Mouse (Mus musculus) right cerebral cortex, postnatal 4 days (tissue): Measurements from ENCODE around the gene Paqr4.
A peak's percentile ranks its signal among the peaks of the same experiment; 100 is the strongest.

ENCODE experiments used
- DNase-seq: peaks from one replicate; pipeline ENCODE4 v3.0.0-alpha.2; 2022

Paqr4 gene

DNA sequence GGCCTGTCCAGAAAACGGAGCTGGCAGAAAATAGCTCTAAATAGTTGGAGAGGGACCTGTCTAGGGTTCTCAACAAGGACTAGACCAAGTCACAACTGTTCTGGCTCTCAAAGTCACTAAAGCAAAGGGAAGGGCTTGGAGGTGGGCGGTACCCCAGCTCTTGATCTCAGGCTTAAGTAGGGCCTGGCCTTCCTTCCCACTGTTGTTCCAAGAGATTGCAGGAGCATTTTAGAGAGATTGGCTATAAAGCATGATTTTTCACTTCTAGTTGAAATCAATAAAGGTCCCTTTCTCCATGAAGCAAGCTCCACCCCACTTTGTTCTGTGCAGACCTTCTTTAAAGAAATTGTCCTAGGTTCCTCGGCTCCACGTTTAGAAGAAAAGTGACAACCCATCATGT, 15.2 kb downstream of the Paqr4 start:
- no peak for DNase-seq

DNA sequence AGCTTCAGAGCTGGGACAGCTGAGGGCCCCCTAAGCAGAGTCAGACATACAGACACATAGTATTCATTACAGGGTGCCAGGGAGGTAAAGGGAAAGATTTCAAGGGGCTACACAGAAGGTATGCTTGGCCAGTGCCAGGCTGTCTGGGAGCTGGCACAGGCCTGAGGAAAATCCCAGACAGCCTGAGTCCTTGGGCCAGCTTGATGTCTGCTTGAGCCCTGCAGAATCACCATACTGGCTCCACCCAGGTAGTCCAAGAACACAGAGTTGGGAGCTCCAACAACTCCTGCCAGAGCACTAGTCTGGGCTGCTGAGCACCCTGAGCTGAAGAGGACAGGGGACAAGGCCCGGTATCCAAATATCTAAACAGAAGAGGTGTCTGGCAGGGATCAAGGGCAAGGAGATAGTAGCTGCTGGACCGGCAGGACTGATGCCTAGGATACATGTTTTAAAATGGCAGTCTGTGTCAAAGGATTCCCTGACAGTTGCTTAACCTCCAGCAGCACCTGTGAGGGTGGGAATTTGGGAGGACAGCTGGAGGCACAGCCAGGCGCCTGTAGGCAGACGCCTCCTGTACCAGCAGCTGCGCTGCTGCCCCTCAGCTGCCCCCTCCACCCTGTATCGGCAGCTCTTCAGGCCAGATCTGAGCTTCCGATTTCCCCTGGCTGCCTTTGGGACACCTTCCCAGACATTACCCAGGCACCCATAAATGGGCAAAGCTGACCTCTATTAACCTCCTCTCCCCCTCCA, 18.1 kb downstream of the Paqr4 start, which contains the start of gene 1520401A03Rik:
TSS of gene 1520401A03Rik (minus strand) at position 408 of the 750 bp plus-strand sequence.
- DNase-seq, result no peak

DNA sequence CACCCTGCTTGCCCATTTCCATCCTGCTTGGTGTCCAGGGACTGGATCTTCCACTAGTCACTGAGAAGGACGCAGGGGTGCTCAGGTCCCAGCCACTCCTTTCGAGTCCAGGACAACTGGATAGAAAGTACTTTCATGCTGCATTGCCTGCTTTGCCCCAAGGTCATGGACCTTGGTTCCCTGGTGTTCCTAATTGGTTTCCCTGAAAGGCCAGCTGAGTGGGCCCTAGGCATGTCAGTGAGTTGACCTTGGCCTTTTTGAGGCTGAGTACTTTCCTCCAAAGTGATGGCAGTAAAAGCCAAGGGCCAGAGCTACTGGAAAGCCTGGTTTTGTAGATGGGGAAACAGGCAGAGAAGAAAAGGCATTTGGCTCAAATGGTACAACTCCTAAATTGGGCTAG, 18.8 kb downstream of the Paqr4 start:
- no peak for DNase-seq

DNA sequence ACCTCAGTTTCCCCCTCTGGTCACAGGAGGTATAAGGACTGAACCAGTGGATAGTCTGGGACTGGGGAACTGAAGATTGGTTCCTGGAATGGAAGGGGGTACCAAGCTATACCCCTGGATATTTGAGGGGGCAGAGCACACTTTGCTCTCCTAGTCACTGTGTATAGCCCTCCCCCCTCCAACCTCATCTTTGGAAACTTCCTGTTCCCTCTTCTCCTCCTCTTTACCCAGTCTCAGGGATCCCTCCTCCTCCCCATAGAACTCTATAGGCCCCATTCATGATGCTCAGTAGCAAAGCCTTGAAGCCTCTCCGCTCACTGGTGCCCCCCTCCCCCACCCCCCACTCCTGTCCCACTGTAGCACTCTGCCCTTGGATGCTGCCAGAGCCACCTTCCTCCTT, 21.2 kb downstream of the Paqr4 start:
- no peak for DNase-seq

DNA sequence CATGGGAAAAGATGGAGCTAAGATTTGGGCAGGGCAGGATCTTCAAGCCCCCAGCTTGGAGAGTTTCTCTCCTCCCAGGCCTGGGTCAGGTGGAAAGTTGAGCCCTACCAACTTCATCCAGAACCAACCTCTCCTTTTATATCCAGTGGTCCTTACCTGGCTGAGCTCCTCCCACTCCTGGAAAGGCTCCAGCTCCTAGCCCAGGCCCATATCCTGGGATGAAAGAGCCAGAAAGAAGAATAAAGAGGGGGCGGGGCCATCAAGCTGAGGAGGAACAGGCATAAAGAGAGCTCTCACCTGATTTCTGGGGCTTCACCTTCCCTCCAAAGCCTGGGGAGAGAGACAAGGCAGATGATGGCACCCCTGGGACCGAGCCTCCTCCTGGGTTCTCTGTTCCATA, 23.7 kb downstream of the Paqr4 start:
- DNase-seq, result no peak

DNA sequence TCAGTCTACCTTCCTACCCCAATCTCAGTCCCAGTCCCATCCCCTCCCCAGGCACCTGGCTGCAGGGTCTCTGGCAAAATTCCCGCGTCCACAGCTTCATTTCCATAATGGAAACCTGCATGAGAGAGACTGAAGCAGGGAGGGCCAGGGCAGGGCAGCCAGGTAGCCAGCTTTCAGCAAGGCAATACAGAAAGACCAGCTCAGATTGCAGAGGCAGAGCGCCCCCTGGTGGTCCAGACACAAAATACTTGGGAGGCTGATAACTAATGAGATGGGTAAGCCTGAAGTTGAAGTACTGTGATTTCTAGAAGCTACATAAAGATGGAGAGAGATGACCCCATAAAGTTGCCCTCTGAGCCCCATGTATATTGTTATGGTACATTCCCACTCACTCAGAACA, 34.5 kb downstream of the Paqr4 start:
- peak; percentile 86 for DNase-seq

DNA sequence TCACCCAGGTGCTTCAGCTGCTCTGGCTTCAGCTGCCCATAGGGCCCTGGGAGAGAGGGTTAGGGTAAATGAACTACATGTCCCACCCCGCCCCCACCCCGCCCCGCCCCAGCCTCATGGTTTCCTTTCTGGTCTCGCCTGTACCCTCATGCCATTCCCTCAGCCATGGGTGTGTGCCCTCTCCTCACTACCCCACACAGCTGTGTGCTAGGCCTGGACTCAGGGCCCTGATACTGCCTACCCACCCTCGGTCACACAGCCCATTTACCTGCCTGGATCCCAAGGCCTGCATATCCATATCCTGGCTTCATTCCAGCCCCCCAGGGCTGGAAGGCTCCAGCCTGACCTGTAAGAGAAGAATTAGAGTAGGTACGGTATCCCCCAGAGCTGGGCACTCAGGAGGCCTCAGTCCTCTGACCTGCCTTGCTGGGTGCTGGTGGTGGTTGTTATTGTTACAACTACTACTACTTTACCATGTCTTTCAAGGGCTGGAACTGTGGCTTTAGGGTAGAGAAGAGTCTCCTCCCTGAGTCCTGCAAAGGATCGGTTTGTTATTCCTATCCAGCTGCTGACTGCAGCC, 35.1 kb downstream of the Paqr4 start:
- DNase-seq, result no peak

DNA sequence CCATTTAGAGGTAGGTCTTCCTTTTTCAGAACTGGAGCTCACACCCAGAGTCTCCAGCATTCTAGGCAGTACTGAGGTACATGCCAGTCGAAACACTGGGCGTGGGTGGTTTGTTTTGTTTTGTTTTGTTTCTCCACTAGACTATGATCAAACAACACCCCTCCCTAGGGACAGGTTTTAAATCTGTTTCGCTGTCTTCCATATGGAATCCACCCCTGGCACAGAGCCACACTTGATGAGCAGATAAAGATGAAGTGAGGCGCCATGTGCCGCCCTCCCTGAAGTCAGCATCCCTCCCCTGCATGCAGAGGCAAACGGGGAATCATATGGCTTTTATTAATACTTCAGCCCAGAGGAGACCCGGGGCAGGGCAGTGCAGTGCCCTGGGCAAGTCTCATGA, 35.9 kb downstream of the Paqr4 start:
- DNase-seq, result peak; percentile 27

DNA sequence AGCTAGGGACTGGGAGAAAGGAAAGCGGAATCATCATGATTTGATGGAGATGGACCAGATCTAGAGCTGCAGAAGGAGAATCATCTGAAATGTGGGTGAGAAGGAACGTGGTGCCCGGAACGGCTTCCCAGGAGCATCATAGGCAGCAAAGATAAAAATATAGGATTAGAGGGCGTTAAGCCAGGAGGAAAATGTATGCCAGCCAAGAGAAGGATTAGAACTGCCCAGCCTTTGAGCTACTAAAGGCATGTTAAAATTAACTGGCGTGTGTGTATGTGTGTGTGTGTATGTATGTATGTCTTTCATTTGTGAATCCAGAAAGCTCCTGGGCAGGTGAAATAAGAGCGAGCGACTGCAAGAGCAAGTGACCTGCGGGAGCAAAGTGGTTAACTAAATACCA, 37.4 kb downstream of the Paqr4 start:
- no peak for DNase-seq

DNA sequence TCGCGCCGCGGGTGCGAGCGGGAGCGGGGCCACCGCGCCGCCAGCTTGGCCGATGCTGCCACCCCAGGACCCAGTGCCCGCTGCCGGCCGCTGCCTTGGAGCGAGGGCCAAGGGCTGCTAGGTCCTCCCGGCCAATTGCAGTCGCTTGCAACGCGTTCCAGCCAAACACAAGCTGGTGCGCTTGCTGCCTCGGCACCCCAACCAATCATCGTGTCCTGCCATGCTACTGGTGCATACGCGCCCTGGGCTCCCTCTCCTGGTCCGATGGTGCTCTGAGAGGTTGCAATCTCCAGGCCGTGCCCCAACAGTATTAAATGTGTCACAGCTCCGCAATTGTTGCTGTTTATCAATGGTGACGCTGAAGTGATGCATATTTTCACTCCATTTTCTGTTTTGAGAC, 40.6 kb downstream of the Paqr4 start:
- peak; percentile 85 for DNase-seq

DNA sequence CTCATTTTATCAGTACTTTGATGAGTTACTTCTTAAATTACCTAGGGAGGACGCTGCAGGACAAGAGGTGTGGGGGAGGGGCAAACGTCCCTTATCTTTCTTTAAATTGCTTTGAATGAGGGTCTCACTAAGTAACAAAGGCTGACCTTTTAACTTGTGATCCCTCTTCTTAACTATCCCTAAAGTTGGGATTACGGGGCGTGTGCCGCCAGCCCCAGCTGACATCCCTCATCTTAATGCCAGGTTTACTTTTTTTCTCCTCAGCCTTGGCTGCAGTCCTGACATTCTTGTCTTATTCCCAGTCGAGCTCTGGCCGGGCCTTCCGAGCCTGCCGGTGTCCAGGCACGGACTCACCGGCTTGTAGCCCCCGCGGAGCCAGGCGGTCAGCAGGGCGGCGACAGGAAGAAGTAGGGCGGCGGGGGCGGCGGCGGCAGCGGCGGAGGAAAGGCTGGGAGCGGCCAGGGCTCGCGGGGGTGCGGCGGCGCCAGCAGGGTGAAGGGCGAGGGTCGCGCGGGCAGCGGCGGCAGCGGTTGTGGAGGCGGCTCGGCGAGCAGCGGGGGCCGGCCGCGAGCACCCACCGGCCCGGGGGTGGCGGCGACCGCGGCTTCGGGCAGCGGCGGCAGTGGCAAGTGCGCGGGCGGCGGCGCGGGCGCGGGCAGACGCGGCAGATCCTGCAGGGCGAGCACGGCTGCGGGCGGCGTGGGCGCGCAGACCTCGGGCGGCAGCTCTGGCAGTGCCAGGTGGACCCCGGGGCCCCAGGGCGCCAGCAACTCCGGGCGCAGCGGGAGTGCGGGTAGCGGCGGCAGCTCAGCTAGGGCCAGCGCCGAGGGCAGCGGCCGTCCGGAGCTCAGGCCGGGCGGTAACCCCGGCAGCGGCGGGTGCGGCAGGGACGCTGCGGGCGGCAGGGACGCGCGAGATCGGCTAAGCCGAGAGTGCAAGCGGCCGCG, 41.3 kb downstream of the Paqr4 start:
- DNase-seq, result peak; percentile 40

DNA sequence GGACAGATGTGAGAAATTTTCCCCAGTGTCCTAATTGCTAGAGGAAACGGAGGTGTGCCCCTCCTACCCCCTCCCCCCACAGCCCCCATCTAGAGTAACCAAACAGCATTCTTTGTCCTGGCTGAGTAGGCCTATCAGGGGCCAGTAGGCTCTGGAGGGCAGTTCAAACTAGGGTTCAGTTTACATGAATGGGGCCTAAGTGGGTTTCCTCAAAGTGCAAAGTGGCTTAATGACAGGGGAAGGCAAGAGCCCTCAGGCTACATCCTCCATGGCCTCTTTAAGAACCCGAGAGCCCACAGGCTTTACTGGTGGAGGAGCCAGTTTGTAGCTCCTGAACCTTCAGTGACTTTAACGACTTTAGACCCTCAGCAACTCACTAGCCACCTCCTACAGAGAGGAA, 44.9 kb downstream of the Paqr4 start:
- no peak for DNase-seq

DNA sequence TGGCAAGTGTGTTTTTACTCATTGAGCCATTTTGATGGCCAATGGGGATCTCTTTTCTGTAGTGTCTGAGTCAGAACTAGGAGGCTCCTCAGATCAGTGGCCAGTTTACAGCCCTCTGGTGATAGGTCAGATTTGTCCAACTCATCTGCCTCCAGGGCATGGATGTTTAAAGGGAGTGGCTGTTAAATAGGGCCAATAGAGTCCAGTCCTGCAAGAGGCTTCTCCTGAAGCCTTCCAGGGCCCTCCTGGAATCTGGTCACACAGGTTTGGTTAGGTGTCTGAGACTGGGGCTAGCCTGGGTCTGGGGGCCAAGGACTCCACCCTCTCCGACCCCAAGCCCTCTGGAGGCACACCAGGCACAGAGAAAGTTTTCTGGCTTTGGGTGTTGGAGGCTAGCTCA, 46.2 kb downstream of the Paqr4 start:
- DNase-seq, result no peak
